Mouse (Mus musculus) testis, adult 2 months (tissue): ENCODE results near the gene Grifin.

ENCODE experiments used
- CTCF ChIP-seq: fragments of 200-500 bp; IDR thresholded peaks from 2 replicates; pipeline ENCODE4 v1.5.1; 2012; ENCODE audit warnings: low read depth, mild to moderate bottlenecking, inconsistent platforms, low read length, moderate library complexity; ENCODE audit not compliant: control insufficient read depth, insufficient read depth, insufficient replicate concordance
- POLR2A ChIP-seq: fragments of 200-500 bp; IDR thresholded peaks from 2 replicates; pipeline ENCODE4 v1.6.1; 2012; ENCODE audit warnings: low read depth, mild to moderate bottlenecking, inconsistent platforms, low read length, moderate library complexity; ENCODE audit not compliant: control insufficient read depth

- TF ChIP-seq POLR2A (no peak), CTCF (no peak)
Observed at GRCm38 (mm10) chr5:140601712-140602111, 36.8 kb upstream of the Grifin start.
